Mouse (Mus musculus) spleen, adult 18-20 months (tissue): ENCODE results near the gene Rbpj.

Experiments
- DNase-seq, 2 experiments: peaks; one replicate each; pipeline ENCODE4 v3.0.0; 2022; ENCODE audit warnings: mixed read lengths in 2 of 2

The Rbpj gene

DNA sequence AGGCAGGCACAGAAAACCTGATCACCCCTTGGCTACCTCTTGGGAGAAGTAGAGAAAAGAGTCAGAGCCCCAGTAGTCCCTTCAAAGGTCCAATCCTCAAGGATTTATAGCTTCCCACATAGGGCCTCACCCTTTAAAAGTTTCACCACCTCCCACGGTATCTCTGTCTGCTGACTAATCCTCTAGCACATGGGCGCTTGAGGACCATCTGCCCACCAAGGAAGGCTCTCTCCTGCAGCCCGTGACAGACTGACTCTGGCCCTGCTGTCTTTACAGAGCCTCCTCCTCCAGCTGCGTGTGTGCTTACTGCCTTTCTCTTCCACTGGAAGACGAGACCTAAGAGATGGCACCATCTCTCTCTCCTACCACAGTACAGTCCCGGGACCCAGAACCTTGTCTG lies 213.7 kb downstream of the Rbpj start:
- no peak for DNase-seq

DNA sequence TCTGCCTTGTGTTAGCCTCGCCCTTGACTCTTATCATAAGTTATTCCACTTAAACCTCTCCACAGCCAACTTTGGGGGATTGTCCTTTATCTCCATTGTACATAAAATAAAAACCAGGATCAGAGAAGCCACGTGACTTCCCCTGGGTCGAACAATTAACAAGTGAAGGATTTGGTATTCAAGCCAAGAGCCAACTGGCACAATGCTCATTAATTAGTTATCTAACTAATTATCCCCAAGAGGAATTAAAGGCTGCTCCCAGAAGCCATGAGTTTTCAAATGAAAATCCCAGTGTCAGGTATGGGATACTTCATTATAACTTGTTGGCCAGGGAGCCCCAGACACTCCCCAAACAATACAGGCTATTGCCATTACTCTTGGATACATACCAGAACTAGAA lies 218.0 kb downstream of the Rbpj start:
- no peak for DNase-seq

DNA sequence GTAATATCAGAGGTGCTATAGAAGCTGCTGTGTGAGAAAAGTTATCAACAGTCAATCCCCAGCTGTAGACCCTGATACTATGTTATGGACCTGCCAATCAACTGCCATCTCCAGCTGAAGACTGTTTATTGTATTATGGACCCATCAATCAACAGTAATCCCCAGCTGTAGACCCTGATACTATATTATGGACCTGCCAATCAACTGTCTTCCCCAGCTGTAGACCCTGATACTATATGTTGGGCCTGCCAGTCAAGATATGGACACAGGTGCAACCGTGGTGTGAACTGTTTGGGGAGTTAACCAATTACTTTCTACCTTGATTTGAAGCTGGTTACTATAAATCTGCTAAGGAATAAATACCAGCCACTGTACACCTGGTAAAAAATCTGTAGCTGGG lies 218.5 kb downstream of the Rbpj start:
- no peak for DNase-seq

DNA sequence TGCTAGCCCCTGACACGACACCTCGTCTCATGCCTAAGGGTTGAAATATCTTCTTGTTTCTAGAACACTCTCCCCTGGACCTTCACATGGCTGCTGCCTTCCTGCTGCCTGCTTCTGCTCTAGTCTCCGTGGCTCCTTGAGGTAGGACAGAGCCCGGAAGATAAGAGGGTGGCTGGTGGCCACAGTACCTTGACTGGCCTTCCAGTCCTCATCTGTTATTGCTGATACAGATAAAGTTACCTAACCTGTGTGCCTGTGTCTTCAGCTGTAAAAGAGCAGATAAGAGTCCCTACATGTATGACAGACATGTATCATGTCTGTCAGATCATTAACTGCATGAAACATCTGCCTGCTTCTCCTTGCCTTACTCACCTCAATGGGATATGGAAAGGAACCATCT lies 219.7 kb downstream of the Rbpj start:
- no peak for DNase-seq

DNA sequence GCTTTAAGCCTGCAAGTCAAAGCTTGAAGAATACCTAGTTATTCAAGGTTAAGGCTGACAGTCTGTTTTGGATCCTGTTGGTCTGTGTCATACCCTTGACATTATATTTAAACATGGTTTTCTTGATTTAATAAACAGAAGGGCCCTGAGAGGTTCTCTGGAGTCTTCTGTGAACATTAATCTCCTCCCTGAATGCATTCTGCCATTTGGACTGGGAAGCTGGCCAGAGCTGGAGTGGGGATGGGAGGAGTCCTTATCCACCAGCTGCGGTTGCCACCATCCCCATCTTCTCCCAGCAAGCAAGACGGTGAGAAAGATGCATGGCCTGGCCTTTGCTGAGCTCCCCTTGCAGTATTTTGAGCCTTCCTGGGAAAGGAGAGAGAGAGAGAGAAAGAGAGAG lies 220.4 kb downstream of the Rbpj start:
- DNase-seq, result no peak

DNA sequence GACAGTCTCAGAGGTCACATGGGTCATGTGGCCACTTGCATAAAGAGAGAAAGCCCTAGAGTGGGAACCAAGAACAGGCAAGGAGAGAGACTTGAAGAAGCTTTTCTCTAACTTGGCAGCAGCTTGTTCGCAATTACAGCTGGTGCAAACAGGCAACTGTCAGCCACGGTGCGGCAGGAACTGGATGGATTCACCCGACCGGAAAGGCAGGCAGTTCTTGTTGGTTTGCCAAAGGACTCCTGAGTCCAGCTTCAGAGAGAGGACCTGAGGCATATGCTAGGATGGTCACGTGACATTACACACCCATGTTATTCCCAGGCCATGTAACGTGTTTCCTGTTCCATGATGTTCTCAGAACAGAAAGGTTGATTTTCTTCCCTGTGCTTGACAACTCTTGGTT lies 222.4 kb downstream of the Rbpj start:
- DNase-seq, result no peak

DNA sequence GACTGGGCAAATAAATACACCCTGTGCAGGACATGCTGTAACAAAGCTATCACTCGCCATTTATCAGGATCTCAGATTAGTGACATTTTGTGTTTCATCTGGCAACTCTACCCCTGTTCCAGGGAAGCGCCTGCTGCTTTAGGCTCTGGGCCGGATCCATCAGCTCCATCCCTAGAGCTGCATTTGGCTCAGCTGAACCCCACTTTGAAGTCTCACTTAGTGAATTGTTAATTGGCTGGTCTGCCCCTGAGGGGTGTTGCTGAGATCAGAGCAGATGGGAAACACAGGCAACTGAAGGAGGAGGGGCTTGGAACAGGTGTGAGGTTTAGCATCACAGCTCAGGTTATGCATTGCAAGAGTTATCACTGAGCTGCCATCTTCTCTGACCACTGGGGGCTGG lies 225.6 kb downstream of the Rbpj start:
- DNase-seq, result no peak

DNA sequence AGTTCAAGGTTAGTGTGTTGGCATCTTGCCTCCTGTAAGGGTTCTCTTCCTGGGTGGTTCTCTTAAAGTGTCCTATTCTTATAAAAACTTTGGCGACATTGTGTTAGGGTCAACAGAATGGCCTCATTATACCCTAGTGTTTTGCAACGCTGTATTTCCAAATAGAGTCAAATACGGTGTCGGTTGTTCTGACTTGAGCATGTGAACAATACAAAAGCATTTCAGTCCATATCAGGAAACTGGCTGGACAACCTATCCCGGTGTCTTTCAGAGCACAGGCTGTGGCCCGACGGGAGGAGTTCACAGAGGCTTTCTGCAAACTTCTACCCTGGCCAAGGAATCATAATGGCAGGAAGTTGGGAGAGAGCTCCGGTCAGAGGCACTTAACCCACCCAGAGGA lies 226.1 kb downstream of the Rbpj start:
- no peak for DNase-seq

DNA sequence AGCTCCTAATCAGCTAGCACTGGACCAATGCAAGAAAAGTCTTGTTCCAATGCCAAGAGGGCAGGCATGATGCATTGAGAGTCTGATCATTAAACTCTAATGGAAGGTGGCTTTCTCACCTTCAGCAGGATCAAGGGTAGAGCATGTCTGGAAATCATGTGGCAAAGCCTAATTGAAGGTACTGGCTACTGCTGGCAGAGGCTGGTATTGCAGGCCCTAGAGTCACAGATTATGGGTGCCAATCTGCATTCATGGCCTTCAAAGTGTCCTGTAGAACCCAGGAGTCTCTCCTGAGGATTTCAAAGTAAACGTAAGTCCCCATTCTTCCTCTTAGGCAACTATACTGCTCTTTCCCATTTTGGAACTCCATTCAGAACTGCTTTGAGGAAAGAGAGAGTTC lies 226.7 kb downstream of the Rbpj start:
- no peak for DNase-seq

DNA sequence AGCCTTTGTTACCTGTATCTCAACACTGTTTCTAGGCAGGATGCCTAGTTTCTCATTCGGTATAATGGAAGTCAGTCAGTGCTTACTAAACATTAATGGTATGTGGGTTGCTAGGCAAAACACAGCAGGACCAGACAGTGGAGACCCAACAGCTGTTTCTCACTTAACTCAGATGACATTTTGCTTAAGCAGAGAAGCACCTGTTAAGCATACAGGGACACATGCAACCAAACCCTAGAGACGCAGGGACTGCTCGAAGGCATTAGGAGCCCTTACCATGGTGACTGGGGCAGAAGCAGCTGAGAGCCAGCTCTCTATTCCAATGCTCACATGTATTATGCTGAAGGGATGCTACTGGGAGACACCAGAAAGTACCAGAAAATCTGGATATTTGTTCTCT lies 230.7 kb downstream of the Rbpj start:
- DNase-seq, result no peak

DNA sequence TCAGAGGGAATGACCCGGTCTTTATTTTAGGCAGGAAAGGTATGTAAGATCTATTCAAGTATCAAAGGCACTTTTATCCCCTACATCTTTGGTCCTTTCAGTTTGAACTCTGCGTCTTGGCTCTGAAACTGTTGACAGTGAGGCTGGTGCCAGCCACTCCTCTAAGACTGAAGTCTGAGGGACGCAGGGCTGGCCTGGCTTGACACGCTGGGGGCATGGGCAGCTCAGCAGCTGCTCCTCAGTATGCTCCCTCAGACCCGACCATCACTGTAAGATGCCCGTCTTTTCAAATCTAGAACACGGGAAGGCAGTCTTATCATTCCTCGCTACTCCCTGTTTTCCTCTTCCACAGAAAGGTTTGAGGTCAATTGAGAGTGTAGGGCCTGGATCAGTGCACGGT lies 231.8 kb downstream of the Rbpj start:
- no peak for DNase-seq

DNA sequence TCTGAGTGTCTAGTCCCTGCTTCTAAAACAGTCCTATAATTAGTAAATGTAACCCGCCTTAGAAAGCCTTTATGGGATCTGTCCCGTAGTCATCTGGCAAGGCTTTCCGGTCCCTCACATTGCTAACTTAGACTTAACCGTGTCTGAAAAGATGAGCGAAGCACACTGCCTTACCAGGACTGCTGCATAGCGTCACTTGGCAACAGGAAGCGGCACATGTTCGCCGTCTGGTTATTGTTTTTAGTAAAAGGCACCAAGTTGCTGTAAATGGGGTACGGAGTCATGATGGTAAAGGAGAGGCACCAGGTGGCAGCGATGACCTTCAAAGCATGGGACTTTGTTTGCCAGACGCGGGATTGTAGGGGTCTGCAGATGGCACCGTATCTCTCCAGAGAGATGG lies 236.7 kb downstream of the Rbpj start:
- no peak for DNase-seq
